Mouse (Mus musculus): ENCODE results near the gene Nlrp10. TPM values are rescaled to one million over a fixed set of nuclear protein-coding genes. Genes with fewer than 3 reads are reported as not detected.
A peak's percentile ranks its signal among the peaks of the same experiment; 100 is the strongest.

Nlrp10 gene
- 10 to 100 TPM; 16.4 to 17.9 TPM for total RNA-seq (2021)
- long read RNA-seq, experiment 1, full-length matches to known transcripts = 24 of 26 reads
- long read RNA-seq, experiment 1, partial matches to known transcripts = 0 of 26 reads
- long read RNA-seq, experiment 1, other reads (novel, unspliced or antisense) = 2 of 26 reads
- long read RNA-seq, experiment 2, full-length matches to known transcripts = 31 of 36 reads
- long read RNA-seq, experiment 2, partial matches to known transcripts = 0 of 36 reads
- long read RNA-seq, experiment 2, other reads (novel, unspliced or antisense) = 5 of 36 reads

DNA sequence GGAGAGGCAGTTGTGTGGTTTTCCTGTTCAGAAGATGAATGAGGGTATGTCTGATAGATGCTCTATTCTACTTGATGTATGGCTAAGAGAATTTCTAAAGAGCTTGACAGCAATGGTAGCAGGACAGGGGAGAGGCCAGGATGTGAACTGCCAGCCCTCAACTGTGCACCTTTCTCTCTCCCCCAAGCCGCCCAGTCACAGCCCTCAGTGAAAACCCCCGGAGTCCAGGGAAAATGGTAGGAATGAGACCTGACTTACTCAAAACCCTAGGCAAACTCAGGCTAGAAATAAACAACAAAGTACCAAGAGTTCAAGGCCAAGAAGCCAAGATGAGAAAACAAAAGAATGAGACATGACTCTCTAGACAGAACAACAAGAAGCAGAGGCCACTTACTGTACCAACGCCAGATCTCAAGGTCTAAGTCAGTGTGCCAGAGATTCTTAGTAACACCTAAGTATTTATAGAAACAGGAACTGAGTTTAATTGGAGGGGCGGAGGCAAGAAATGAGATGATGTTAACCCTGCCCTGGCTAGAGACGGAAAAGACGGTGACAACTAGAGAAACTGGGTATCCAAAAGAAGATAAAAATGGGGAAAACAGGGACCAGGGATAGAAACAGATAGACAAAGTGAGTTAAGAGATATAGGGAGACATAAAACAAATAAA, at the start of gene Nlrp10:
Gene Nlrp10 (minus strand): TSS at position 453 of the 668 bp plus-strand sequence.
- DNase-seq = peak in 1 of 2 experiments; percentile 21
- intact Hi-C loops (cut with DNase I) = loop anchor here (5.0 kb wide), 1 partner anchor 78 kb away; the partner anchor contains the start of gene Olfr516

DNA sequence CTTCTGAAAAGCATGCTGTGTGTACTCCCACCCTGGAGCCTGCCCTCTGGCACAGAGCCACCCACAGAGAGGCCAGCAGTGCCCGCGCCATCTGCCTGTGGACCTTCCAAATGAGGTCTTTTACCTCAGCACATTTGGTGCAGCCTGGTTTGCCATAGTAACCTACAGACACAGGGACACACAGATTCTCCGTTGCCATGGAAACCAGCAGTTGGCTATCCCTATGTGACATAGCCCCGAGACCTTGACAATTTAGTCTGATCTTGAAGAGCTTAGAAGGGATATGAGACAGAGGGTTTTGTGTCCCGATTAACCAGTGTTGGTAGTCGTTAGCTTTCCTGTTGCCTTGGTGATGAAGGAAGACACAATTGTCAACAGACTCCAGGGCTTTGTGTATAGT, 42.3 kb upstream of the Nlrp10 start:
- DNase-seq = no peak
- intact Hi-C loops (cut with DNase I) = no loop called here

DNA sequence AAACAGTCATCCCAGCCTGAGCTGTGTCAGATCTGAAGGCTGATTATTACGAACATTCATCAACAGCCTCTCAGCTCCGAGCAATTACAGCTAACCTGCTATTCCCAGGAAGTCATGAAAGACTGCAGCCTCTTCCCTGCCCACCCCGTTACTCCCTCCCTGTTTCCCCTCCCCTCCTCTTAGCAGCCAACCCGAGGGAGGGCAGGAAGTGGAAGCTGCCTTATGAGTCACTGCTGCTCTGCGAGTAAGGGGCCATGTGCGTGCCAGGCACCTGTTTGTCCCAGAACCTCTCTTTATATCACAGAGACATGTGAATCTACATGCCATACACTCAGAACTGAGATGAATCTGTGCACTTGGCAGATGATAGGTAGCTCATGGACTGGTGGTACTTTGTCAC, 38.2 kb upstream of the Nlrp10 start:
- no peak for DNase-seq
- intact Hi-C loops (cut with DNase I) = no loop called here

DNA sequence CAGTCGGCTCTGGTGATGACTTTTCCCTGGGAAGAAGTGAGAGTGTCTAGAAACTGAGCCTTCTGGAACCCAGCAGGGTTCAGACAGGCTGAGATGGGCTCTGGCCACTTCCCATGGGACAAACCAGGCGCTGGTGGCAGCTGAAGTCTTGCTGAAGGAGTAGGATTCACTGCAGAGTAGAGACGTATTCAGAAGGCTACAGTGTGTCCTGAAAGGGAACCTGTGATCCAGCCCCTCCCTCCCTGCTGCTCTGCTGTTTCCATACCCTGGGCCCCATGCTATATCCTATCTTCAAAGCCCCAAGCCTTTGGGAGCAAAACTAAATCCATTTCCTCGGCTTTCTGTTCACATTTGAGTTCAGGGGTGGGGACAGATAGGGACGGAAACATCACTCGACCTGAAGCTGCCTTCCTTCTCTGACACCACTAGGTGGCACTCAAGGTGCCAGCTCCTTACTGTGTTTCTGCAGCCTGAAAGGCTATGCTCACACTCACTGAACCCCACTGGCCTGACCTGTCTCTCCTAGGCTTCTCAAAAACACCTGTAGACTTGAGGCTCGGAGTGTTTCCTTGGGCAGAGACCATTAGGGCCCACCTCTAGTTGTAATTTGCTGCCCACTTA, 36.9 kb upstream of the Nlrp10 start:
- intact Hi-C loops (cut with DNase I) = loop anchor here (1.0 kb wide), 2 partner anchors 54 to 61 kb away; no protein-coding TSS in a partner anchor

DNA sequence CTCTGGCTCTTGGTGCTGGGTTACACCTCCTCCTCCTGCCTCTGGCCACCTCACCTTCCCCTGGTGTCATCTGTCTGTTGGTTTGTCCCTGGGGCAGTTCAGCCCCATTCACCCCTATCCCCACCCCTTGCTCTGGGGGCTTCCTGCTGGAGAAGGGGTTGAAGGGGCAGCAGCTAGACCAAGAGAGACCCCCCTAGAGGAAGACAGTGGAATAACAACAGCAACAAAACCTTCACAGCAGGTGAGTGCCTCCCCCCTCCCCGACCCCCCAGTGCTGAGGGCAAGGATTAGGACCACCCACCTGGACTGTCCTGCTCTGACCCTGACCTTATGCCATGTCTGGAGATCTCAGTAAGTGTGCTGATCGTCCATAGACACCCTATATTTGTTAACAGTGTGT, 36.0 kb upstream of the Nlrp10 start:
- DNase-seq = no peak
- intact Hi-C loops (cut with DNase I) = no loop called here

More for the DNA sequence above, 36.9 kb upstream of the Nlrp10 start:
- peak; percentile 42 to 67 for DNase-seq

DNA sequence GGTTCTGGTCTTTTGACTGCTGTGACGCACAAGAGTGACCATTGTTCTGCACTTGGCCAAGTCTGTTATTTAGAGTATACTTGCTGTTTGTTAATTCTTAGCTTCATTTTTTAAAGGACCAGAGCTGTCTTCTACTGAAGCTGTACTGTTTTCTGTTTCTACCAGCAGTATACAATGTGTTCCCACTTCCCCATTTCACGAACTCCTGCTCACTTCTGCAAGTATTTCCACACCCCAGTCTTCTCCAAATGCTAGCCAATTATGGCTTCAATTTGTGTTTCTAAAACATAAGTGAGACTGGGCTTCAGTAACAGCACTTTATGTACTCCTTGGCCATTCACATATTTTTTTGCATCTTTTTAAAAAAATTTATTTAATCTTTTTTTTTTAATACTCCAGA, 27.8 kb upstream of the Nlrp10 start:
- no peak for DNase-seq

DNA sequence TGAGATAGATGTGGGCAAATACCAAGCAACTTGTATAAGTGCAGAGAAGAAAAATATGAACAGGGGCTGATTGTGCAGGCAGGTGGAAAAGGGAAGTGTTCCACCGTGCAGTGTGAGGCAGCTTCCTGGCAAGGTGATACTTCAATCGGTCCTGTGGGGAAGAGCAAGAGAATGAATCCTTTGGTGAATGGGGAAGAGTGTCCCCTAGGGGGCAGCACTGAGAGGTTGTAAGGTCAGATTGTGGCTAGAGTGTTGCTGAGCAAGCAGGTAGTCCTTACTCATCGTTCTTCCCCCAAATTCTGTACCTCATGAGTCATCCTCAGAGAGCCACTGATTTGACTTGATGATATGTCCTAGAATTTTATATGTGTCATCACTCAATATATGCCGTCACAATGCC, 24.2 kb upstream of the Nlrp10 start:
- DNase-seq = peak in 1 of 2 experiments; percentile 18
- intact Hi-C loops (cut with DNase I) = loop anchor here (5.0 kb wide), 1 partner anchor 73 kb away; no protein-coding TSS in a partner anchor

More for the DNA sequence above, 27.8 kb upstream of the Nlrp10 start:
- intact Hi-C loops (cut with DNase I) = no loop called here

DNA sequence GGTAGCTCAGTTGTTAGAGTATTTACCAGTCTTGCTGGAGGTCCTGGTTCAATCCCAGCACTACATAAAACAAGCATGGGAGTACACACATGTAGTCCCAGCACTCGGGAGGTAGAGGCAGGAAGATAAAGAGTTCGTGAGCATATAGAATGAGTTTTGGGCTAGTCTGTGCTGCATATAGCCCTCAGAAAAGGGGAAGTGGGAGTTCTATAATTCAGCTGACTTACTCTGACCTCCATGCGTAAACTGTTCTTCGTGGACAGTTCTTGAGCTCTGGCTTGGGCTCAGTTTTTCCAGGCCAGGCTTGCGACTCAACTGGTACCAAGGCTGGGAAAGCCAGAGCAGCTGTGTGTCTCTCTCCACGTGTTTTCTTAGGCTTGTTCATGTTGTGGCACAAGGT, 22.8 kb upstream of the Nlrp10 start:
- DNase-seq = no peak
- intact Hi-C loops (cut with DNase I) = loop anchor here (5.0 kb wide), 1 partner anchor 74 kb away; no protein-coding TSS in a partner anchor

DNA sequence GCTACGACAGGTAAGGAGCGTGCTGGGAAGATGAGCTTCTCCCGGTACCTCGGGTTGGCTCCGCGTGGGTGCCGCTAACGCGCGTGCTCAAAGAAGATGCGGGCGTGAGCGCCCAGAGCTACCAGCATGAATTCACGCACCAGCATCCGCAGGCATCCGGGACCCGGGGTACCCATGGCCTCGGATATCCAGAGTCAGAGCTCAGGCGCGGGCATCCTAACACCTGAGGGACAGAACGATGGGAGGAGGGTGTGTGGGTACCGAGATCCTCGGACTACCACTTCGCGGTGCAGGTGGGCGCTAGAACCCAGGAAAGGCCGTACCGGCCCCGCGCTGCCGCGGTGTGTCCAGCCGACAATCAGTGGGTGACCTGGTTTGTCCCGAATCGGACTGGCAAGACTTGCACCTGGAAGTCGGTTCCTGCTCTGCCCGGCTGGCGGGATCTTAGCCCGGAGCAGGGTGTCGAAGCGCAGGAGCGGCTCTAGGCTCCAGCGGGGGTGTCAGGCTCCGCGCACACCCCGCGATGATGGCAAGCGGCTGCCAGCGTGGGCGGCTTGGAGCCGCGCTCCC, 20.9 kb upstream of the Nlrp10 start:
- DNase-seq = peak in 1 of 2 experiments; percentile 16
- intact Hi-C loops (cut with DNase I) = loop anchor here (5.0 kb wide), 1 partner anchor 76 kb away; no protein-coding TSS in a partner anchor

DNA sequence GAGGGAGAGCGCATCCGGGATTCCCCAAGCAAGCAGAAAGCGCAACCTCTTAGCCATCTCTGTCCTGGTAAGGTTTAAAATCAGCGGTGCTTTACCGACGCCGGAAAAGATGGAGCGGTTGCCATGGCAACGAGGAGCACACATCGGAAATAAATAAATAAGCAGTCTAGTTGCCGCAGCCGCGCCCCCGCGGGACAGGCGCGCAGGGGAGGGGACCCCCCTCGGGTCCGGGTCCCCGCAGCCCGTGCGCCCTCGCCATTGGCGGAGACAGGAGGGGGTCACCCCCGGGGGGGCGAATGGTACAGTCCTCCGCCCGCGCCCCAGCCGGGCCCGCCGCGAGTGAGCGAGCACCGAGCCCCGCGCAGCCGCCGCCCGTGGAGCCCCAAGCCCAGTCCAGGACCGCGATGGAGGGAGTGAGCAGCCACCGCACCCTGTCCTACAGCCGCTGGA, 20.4 kb upstream of the Nlrp10 start, which contains the start of gene Tub:
Gene Tub (plus strand): TSS at position 27 of the 450 bp plus-strand sequence.
- DNase-seq = peak; percentile 45 to 53
- intact Hi-C loops (cut with DNase I) = loop anchor here (5.0 kb wide), 1 partner anchor 77 kb away; no protein-coding TSS in a partner anchor

DNA sequence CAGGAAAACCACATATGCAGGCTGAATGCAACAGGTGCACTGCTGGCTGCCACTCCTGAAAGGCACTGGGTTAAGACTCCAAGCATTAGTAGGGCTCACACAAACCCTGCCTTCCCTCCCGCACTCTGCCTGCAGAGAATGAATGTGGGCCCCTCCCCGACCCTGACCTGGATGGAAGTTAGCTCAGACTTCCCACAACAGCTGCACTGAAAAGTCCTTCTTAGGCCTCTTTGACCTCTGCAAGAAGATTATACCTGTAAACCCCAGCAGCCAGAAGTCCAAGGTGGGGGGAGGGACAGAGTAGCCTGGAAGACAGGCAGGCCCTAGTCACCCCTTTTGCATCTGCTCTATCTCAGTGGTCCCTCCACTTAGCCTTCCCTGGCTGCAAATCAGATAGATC, 19.3 kb upstream of the Nlrp10 start:
- DNase-seq = no peak
- intact Hi-C loops (cut with DNase I) = no loop called here

DNA sequence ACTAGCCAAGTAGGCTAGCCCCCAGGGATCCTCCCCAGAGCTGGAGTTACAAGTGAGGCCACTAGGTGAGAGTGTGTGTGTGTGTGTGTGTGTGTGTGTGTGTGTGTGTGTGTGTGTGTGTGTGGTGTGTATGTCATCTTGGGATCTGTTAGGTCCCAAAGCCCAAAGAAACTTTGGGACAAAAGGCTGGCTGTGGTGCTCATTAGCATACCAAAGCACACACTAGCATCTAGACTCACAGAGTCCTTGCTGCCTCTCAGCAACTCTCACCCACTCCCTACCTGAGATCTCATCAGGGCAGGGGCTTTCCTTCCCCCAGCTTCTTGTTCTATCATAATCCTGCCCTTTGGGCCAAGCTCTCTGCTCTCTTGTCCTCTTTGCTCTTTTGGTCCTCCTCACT, 18.6 kb upstream of the Nlrp10 start:
- no peak for DNase-seq
- intact Hi-C loops (cut with DNase I) = no loop called here

DNA sequence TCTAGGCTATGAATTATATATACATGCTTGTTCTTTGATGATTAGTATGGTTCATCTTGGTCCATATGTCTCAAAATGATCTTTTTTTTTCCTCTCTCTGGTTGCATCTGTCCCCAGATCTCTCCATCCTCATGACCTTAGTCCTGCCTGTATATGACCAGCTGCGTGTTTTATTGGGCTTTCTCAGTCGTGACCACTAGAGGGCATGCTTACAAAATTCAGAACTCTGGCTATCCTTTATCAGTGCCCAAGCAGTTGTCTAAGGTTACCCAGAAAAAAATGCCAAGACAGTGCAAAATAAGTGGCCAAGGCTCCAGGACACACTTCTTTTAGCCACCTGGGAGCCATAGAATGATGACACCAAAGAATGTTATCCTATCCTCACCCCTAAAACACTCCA, 14.0 kb upstream of the Nlrp10 start:
- intact Hi-C loops (cut with DNase I) = no loop called here
- DNase-seq = peak in 1 of 2 experiments; percentile 43

DNA sequence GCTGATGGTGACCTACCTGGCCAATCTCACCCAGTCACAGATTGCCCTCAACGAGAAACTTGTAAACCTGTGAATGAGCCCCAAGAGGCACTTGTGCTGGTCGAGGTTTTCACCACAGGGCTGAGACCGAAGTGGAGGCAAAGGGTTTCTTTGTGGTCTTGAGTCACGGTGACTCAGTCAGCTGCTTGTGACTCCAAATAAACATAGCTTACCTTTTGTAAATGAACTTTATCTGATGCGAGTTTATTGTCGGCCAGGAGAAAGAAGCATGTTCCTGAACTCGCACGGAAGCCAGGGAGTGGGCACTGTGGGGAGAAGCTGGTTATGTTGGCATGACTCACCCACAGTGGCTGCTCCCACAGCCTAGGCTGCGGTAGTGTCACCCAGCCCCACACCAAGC, 11.5 kb upstream of the Nlrp10 start:
- no peak for DNase-seq
- intact Hi-C loops (cut with DNase I) = no loop called here

DNA sequence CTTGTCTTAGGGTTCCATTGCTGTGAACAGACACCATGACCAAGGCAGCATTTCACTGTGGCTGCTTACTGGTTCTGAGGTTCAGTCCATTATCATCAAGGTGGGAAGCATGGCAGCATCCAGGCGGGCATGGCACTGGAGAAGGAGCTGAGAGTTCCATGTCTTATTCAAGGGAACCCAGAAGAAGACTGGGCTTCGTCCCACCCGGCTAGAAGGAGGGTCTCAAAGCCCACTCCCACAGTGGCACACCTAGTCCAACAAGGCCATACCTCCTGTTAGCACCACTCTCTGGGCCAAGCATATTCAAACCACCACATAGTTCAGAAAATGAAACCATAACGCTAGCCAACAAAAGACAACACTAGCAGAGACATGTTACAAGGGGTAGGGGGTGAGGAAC, 6.6 kb upstream of the Nlrp10 start:
- DNase-seq = no peak
- intact Hi-C loops (cut with DNase I) = no loop called here

DNA sequence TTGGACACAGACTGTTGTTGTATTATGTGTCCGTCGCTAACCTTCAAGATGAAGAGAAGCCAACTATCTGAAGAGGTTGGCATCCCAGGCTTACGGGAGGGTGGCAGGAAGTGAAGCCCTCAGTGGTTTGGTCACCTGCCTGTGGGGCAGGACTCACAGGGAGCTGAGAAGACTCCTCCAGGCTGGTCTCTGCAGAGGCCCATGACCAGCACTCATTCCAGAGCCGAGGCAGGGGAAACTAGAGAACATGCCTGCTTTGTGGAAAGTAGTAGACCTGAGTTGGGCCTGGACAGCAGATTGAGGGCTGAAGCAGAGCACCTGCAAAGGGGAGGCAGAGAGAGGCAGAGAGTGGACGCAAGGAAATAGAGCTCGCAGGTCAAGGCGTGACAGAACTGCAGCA, 5.4 kb upstream of the Nlrp10 start:
- intact Hi-C loops (cut with DNase I) = loop anchor here (2.0 kb wide), 1 partner anchor 121 kb away; no protein-coding TSS in a partner anchor
- DNase-seq = no peak

DNA sequence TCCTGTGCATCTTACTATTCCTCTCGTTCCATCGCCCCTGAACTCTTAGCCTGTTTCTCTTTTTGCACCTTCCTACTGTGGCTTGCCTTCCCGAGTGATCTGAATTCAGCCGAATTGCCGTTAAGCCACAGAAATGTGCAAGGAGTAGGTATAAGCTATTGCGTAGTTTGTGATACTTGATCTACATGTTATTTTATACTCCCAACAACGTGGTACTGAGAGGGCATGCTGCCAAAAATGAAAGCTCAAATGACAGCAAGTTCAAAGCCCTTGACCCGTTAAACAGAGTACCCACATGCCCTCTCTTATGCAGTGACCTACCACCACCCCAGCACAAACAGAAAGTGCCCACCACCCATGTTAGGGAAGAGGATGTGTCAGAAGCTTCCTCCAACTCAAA, 4.9 kb upstream of the Nlrp10 start:
- DNase-seq = no peak
- intact Hi-C loops (cut with DNase I) = loop anchor here (2.0 to 5.0 kb wide), 2 partner anchors 83 to 120 kb away; partner anchors contain the start of gene Olfr516

DNA sequence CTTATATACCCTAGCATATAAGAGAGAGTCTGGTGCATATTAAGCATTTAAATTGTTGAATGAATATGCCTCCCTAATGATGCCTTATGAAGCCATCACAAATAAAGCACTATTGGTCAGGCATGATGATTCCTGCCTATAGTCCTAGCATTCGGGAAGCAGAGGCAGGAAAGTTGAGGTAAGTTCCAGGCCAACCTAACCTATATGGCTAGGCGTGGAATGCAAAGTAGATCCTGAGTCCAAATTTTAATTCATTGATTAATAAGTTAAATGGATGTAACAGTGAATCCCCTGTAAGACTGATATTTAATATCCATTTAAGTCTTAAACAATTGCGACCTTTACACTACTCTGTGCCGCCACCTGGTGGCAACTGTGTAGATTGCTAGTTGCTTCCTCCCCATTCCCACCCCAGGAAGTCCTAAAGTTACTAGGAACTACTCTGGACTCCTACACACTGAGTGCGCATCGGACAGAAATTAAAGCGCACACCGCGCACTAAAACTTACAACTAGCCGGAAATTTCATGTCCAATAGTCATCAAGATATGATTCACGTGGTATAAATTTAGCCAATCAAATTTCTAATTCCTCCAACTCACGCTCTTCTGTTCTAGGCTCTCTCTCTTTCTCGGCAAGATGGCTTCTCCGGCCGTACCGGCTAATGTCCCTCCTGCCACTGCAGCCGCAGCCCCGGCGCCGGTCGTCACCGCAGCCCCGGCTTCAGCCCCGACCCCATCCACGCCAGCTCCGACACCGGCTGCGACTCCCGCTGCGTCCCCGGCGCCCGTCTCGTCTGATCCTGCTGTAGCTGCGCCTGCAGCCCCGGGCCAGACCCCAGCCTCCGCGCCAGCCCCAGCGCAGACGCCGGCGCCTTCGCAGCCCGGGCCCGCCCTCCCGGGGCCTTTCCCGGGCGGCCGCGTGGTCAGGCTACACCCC, 4.1 kb upstream of the Nlrp10 start, which contains the start of gene Eif3f:
Gene Eif3f (plus strand): TSS at position 624 of the 938 bp plus-strand sequence.
- intact Hi-C loops (cut with DNase I) = loop anchor here (2.0 to 5.0 kb wide), 2 partner anchors 82 to 119 kb away; partner anchors contain the start of gene Olfr516

More for the DNA sequence above, 4.1 kb upstream of the Nlrp10 start, which contains the start of gene Eif3f:
- peak; percentile 93 to 94 for DNase-seq

Data from heart, postnatal 14 days (tissue).